Mouse (Mus musculus): ENCODE results near the gene Stk32b. TPM values are rescaled to one million over a fixed set of nuclear protein-coding genes. Genes with fewer than 3 reads are reported as not detected.

Stk32b gene
- polyA plus RNA-seq, 1 experiment from 2014 or later: 38.8 TPM

DNA sequence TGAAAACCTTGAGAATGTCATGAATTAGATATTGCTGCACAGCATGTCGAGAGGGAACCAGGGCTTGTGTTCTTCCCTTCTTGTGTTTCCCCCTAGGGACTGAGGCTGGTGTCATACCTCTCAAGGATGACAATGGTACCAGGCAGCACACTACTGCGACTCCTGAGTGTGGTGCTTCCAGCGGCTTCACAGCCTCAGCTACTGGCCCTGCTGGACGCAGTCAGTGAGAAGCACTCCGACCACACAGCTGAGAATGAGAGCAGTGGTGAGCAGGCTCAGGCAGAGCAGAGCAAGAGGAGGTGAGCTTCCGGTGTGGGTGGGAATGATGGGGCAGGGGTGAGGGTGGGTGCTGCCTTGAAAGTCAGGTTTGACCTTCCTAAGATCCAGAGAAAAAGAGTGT is 297.9 kb downstream of the Stk32b start:
- Histone ChIP-seq H3K27ac (replicated peaks) (no peak overlapping the region), H3K4me3 (no peak overlapping the region), H3K9me3 (no peaks in the 10 kb centered on the region), H3K36me3 (no peaks in the 10 kb centered on the region), H3K4me2 (no peak overlapping the region), H3K9ac (no peak overlapping the region), H3K27me3 (no peaks in the 10 kb centered on the region), H3K4me1 (replicated peaks) (no peaks in the 10 kb centered on the region)
- 78% methylated on average over 6 of the region's 6 CpGs for WGBS
- ATAC-seq (ENCODE audit: low FRiP score, low read depth): no peak

Other genes with a start within 250 kb of the Stk32b start
- gene Cytl1, start 18.3 kb upstream of the Stk32b start, polyA plus RNA-seq (2015; fragmentation: Nextera tagmentation; extraction: Ambion mirVana): 0.60 and 1.4 TPM in 2 replicates
- gene Msx1, start 107.4 kb upstream of the Stk32b start, polyA plus RNA-seq (2015; fragmentation: Nextera tagmentation; extraction: Ambion mirVana): 26.4 and 36.7 TPM in 2 replicates